Mouse (Mus musculus) midbrain, embryonic 15.5 days (tissue): ENCODE measurements around the gene Zmynd11. TPM values are rescaled to one million over a fixed set of nuclear protein-coding genes. Genes with fewer than 3 reads are reported as not detected.

Source experiments
- ATAC-seq: fragments of 200-750 bp; cut with Nextera tagmentation; replicated peaks from 2 replicates; pipeline ENCODE4 v1.8.0; 2017; ENCODE audit warnings: moderate TSS enrichment
- H3K27ac ChIP-seq: fragments of 300-500 bp; sonication (generic); 2 replicates; pipeline ENCODE4 v1.5.1; 2015; ENCODE audit warnings: mild to moderate bottlenecking, inconsistent platforms
- H3K27me3 ChIP-seq: fragments of 300-500 bp; sonication (generic); replicated peaks from 2 replicates; pipeline ENCODE4 v1.6.1; 2015; ENCODE audit warnings: inconsistent platforms
- H3K36me3 ChIP-seq: fragments of 300-500 bp; sonication (generic); replicated peaks from 2 replicates; pipeline ENCODE4 v1.6.1; 2015; ENCODE audit warnings: inconsistent platforms
- H3K4me1 ChIP-seq: fragments of 300-500 bp; sonication (generic); 2 replicates; pipeline ENCODE4 v1.6.1; 2015; ENCODE audit warnings: inconsistent platforms
- H3K4me2 ChIP-seq: fragments of 300-500 bp; sonication (generic); 2 replicates; pipeline ENCODE4 v1.6.1; 2015; ENCODE audit warnings: inconsistent platforms, mild to moderate bottlenecking, moderate library complexity
- H3K4me3 ChIP-seq: fragments of 300-500 bp; sonication (generic); 2 replicates; pipeline ENCODE4 v1.5.1; 2015; ENCODE audit warnings: mild to moderate bottlenecking, inconsistent platforms
- H3K9ac ChIP-seq: fragments of 300-500 bp; sonication (generic); 2 replicates; pipeline ENCODE4 v1.6.1; 2015; ENCODE audit warnings: mild to moderate bottlenecking, inconsistent platforms
- H3K9me3 ChIP-seq: fragments of 300-500 bp; sonication (generic); 2 replicates; pipeline ENCODE4 v1.6.1; 2016; ENCODE audit warnings: inconsistent platforms
- WGBS: fragments of 180-500 bp; shearing (Covaris S2); methylation state at CpG from one replicate; pipeline ENCODE4 v1.1.7; 2015; ENCODE audit warnings: mixed read lengths; 5-methylcytosine and 5-hydroxymethylcytosine counted together
- polyA plus RNA-seq: library from polyadenylated mRNA; unstranded; fragments of >200 nt; fragmentation: Nextera tagmentation; extraction: Ambion mirVana; gene quantifications from 2 replicates; pipeline ENCODE4 v1.2.1, GENCODE M21; 2015

Zmynd11 gene
- polyA plus RNA-seq, 1 experiment from 2014 or later: 174 TPM

- H3K9me3 ChIP-seq: no peaks in the 10 kb centered on the region
- no peaks in the 10 kb centered on the region for H3K27me3 ChIP-seq
- WGBS: 93% methylated on average over 4 of the region's 4 CpGs
- H3K4me2 ChIP-seq: no peak overlapping the region
- no peak overlapping the region for H3K4me3 ChIP-seq
- ATAC-seq: no peak
- no peaks in the 10 kb centered on the region for H3K4me1 ChIP-seq
- no peak overlapping the region for H3K27ac ChIP-seq
- peaks cover 22% of the 10 kb centered on the region; the same call in 1 of the 2 replicates for H3K36me3 ChIP-seq
- H3K9ac ChIP-seq: no peak overlapping the region
These were observed 81.8 kb downstream of the Zmynd11 start for GRCm38 (mm10) chr13:9683280-9683679.

- Histone ChIP-seq H3K9ac (no peak overlapping the region), H3K36me3 (peaks cover 9% of the 10 kb centered on the region; the same call in 1 of the 2 replicates), H3K9me3 (no peaks in the 10 kb centered on the region), H3K4me3 (no peak overlapping the region), H3K27me3 (no peaks in the 10 kb centered on the region), H3K4me1 (no peaks in the 10 kb centered on the region), H3K27ac (no peak overlapping the region), H3K4me2 (no peak overlapping the region)
- no peak for ATAC-seq
- 99% methylated on average over 3 of the region's 3 CpGs for WGBS
These were observed 83.6 kb downstream of the Zmynd11 start for GRCm38 (mm10) chr13:9681492-9681891.

GRCm38 (mm10) chr13:9674126-9674525 is 91.0 kb downstream of the Zmynd11 start:
- no peaks in the 10 kb centered on the region for H3K27me3 ChIP-seq
- peaks cover 6% of the 10 kb centered on the region; the same call in 1 of the 2 replicates for H3K36me3 ChIP-seq
- no peak overlapping the region for H3K9ac ChIP-seq
- H3K4me1 ChIP-seq: no peaks in the 10 kb centered on the region
- 97% methylated on average over 1 of the region's 1 CpGs for WGBS
- no peak overlapping the region for H3K4me2 ChIP-seq
- ATAC-seq: no peak
- H3K27ac ChIP-seq: no peak overlapping the region
- 0 out of 2 replicates have a peak, but pooled peaks cover 4% of the 10 kb centered on the region for H3K9me3 ChIP-seq
- no peak overlapping the region for H3K4me3 ChIP-seq

- no peak overlapping the region for H3K4me2 ChIP-seq
- no peak overlapping the region for H3K9ac ChIP-seq
- H3K9me3 ChIP-seq: no peaks in the 10 kb centered on the region
- no peaks in the 10 kb centered on the region for H3K27me3 ChIP-seq
- H3K4me1 ChIP-seq: no peaks in the 10 kb centered on the region
- ATAC-seq: no peak
- H3K4me3 ChIP-seq: no peak overlapping the region
- WGBS: 89% methylated on average over 5 of the region's 5 CpGs
- no peak overlapping the region for H3K27ac ChIP-seq
- H3K36me3 ChIP-seq: peaks cover 8% of the 10 kb centered on the region; the same call in 1 of the 2 replicates
These were observed 95.9 kb downstream of the Zmynd11 start for GRCm38 (mm10) chr13:9669246-9669645.

GRCm38 (mm10) chr13:9667954-9668496 is 97.1 kb downstream of the Zmynd11 start:
- Histone ChIP-seq H3K36me3 (peaks cover 8% of the 10 kb centered on the region; the same call in 1 of the 2 replicates), H3K9ac (no peak overlapping the region), H3K4me3 (no peak overlapping the region), H3K27me3 (no peaks in the 10 kb centered on the region), H3K4me2 (no peak overlapping the region), H3K9me3 (no peaks in the 10 kb centered on the region), H3K4me1 (no peaks in the 10 kb centered on the region), H3K27ac (no peak overlapping the region)
- ATAC-seq: no peak
- WGBS: 86% methylated on average over 7 of the region's 7 CpGs

- no peaks in the 10 kb centered on the region for H3K9me3 ChIP-seq
- peaks cover 19% of the 10 kb centered on the region; the same call in 1 of the 2 replicates for H3K36me3 ChIP-seq
- no peaks in the 10 kb centered on the region for H3K4me1 ChIP-seq
- H3K4me2 ChIP-seq: no peak overlapping the region
- no peaks in the 10 kb centered on the region for H3K27me3 ChIP-seq
- no peak for ATAC-seq
- H3K9ac ChIP-seq: no peak overlapping the region
- no peak overlapping the region for H3K4me3 ChIP-seq
- 91% methylated on average over 1 of the region's 1 CpGs for WGBS
- H3K27ac ChIP-seq: no peak overlapping the region
These were observed 101.5 kb downstream of the Zmynd11 start for GRCm38 (mm10) chr13:9663593-9663992.

GRCm38 (mm10) chr13:9660711-9661110 is 104.4 kb downstream of the Zmynd11 start:
- WGBS: 86% methylated on average over 1 of the region's 1 CpGs

GRCm38 (mm10) chr13:9656613-9657012 is 108.5 kb downstream of the Zmynd11 start:
- no peak overlapping the region for H3K9ac ChIP-seq
- no peak overlapping the region for H3K27ac ChIP-seq
- H3K4me2 ChIP-seq: no peak overlapping the region
- H3K36me3 ChIP-seq: peaks cover 30% of the 10 kb centered on the region
- H3K9me3 ChIP-seq: no peaks in the 10 kb centered on the region
- 94% methylated on average over 6 of the region's 6 CpGs for WGBS
- no peaks in the 10 kb centered on the region for H3K4me1 ChIP-seq
- no peak overlapping the region for H3K4me3 ChIP-seq
- H3K27me3 ChIP-seq: no peaks in the 10 kb centered on the region
- no peak for ATAC-seq

More at GRCm38 (mm10) chr13:9660711-9661110, 104.4 kb downstream of the Zmynd11 start:
- Histone ChIP-seq H3K4me3 (no peak overlapping the region), H3K9me3 (no peaks in the 10 kb centered on the region), H3K27me3 (no peaks in the 10 kb centered on the region), H3K36me3 (peaks cover 38% of the 10 kb centered on the region), H3K4me2 (no peak overlapping the region), H3K4me1 (no peaks in the 10 kb centered on the region), H3K9ac (no peak overlapping the region), H3K27ac (no peak overlapping the region)
- ATAC-seq: no peak

DNA sequence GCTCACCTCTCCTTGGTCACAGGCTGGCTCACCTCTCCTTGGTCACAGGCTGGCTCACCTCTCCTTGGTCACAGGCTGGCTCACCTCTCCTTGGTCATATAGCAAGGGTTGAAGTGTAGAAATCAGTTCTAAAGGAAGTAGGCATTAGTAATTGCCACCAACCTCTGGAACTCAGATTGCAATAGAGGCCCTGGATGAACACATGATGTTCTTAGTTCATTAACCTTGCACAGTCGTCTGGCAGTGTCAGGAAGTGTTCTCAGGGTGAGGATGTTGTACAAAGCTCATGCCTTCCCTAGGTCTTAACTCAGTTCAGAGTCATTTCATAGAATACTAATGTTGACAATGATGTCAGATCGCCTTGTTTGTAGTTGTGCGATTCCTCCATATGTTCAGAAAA is 112.1 kb downstream of the Zmynd11 start:
- Histone ChIP-seq H3K9me3 (no peaks in the 10 kb centered on the region), H3K27me3 (no peaks in the 10 kb centered on the region), H3K4me1 (no peaks in the 10 kb centered on the region), H3K36me3 (peaks cover 13% of the 10 kb centered on the region; the same call in 1 of the 2 replicates), H3K4me2 (no peak overlapping the region), H3K9ac (no peak overlapping the region), H3K4me3 (no peak overlapping the region), H3K27ac (no peak overlapping the region)
- 83% methylated on average over 3 of the region's 3 CpGs for WGBS
- no peak for ATAC-seq

DNA sequence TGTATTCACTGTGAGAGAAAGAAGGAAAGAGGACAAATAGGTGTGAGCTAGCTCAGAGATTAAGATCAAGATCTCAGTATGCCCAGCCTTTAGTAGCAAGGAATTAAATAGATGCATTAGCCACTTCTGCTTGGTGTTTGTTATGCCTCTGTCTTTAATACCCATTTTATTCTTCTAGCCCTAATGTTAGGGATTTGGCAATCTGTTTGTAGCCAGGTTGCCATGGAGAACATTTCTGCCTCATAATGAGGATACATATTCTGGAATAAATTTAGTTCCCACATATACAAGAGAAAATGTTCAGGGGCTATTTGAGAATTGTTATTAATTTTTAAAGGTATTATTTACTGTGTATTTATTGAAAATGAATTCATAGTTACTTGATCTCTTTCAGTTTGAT is 114.5 kb downstream of the Zmynd11 start:
- Histone ChIP-seq H3K27ac (no peak overlapping the region), H3K4me3 (no peak overlapping the region), H3K9me3 (no peaks in the 10 kb centered on the region), H3K4me2 (no peak overlapping the region), H3K36me3 (no peaks in the 10 kb centered on the region), H3K9ac (no peak overlapping the region), H3K4me1 (no peaks in the 10 kb centered on the region), H3K27me3 (no peaks in the 10 kb centered on the region)
- ATAC-seq: no peak

DNA sequence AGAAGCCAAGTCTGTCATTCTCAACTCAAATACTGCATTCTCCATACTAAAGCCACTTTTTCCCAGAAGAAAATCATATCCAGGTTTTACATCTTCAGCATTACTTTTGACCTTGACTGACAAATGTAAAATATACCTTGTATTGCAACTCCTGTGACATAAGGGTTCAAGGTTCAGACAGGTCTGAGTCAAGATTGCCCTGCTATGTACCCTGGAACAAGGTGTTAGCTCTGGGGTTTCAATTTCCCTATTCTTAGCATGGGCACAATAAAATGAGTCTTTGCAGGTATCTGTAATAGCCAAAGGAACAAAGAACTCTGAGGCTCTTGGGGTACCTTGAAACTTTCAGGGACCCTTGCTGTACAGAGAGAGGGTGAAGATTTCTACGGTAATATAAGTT is 115.2 kb downstream of the Zmynd11 start:
- H3K9ac ChIP-seq: no peak overlapping the region
- H3K27me3 ChIP-seq: no peaks in the 10 kb centered on the region
- no peaks in the 10 kb centered on the region for H3K9me3 ChIP-seq
- H3K4me1 ChIP-seq: no peaks in the 10 kb centered on the region
- 92% methylated on average over 1 of the region's 1 CpGs for WGBS
- no peak overlapping the region for H3K4me3 ChIP-seq
- H3K27ac ChIP-seq: no peak overlapping the region
- no peak overlapping the region for H3K4me2 ChIP-seq
- ATAC-seq: no peak
- H3K36me3 ChIP-seq: no peaks in the 10 kb centered on the region

GRCm38 (mm10) chr13:9648716-9649115 is 116.4 kb downstream of the Zmynd11 start:
- WGBS: 96% methylated on average over 13 of the region's 13 CpGs
- Histone ChIP-seq H3K36me3 (no peaks in the 10 kb centered on the region), H3K27me3 (no peaks in the 10 kb centered on the region), H3K4me2 (no peak overlapping the region), H3K27ac (no peak overlapping the region), H3K9me3 (no peaks in the 10 kb centered on the region), H3K4me1 (no peaks in the 10 kb centered on the region), H3K4me3 (no peak overlapping the region), H3K9ac (no peak overlapping the region)
- ATAC-seq: no peak

GRCm38 (mm10) chr13:9637949-9638348 is 127.2 kb downstream of the Zmynd11 start:
- H3K4me3 ChIP-seq: no peak overlapping the region
- H3K4me2 ChIP-seq: no peak overlapping the region

More at GRCm38 (mm10) chr13:9637949-9638348, 127.2 kb downstream of the Zmynd11 start:
- 79% methylated on average over 3 of the region's 3 CpGs for WGBS
- H3K36me3 ChIP-seq: no peaks in the 10 kb centered on the region
- no peak overlapping the region for H3K9ac ChIP-seq
- no peak overlapping the region for H3K27ac ChIP-seq
- no peaks in the 10 kb centered on the region for H3K9me3 ChIP-seq
- H3K4me1 ChIP-seq: no peaks in the 10 kb centered on the region
- H3K27me3 ChIP-seq: no peaks in the 10 kb centered on the region
- no peak for ATAC-seq
